Mouse (Mus musculus): ENCODE measurements around the gene Olfr982.
A peak's percentile ranks its signal among the peaks of the same experiment; 100 is the strongest.

Olfr982 gene

DNA sequence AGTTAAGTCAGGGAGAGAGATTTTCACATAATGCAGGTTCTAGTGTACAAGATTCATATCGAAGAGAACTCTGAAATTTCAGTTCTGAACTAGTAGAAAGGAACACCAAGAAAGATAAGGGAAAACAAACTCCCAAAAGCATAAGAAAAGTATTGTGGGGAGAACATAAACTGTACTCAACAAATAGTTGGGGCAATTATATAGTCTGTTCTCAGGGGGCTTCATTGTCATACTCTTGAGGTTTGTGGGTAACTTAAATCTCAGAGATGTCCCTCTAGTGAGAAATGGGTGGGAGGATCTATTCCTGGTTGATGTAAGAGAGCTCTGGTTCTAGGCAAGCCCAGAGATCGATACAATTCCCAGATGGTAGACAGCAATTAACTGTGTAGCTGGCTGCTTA, at the start of gene Olfr982:
TSS of gene Olfr982 (plus strand) at position 301 of the 400 bp plus-strand sequence.
- DNase-seq (ENCODE audit: low read depth, low spot score) = no peak

- DNase-seq (ENCODE audit: low read depth, low spot score) = no peak
Observed at GRCm38 (mm10) chr9:40050138-40050537, 23.5 kb upstream of the Olfr982 start.

- no peak for DNase-seq (ENCODE audit: low read depth, low spot score)
Observed at GRCm38 (mm10) chr9:40093495-40093894, 19.9 kb downstream of the Olfr982 start, which contains the start of gene Olfr983. TSS of gene Olfr983 (minus strand) at chr9:40093595.

DNA sequence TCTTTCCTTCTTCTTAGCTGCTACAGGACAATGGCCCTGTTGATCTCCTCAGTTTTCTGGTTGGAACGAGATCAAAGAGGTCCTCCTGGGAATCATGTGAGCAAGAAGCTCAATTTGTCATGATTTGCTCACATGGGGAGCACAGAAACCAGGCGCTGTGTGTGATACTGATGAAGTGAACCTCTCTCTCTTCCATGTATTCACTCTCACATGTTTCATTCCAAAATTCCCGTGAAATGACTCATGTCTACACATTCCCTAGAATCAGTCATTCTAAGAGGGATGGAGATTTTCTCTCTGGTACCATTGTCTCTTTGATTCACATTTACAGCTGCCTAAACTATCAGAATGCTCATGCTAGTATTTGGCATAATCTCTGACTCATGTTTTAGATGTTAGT, 21.1 kb downstream of the Olfr982 start:
- DNase-seq (ENCODE audit: low read depth, low spot score) = peak; percentile 87

DNA sequence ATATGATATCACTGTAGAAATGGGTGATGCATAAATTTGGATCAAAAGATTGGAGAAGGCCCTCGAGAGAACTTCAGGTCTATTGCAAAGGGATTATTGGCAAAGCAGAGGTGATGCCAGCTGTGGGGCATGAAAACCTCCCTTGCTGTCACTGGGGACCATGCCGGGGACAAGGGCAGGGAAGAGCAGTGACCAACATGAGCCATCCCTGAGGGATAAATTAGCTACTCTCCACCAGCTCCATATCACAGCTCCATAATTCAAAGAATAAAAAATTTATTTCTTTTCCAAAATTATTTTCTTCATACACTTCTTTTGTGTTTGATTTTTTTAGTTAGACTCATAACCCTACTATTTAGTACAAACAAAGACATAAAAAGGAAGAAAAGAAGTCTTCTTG, 40.5 kb downstream of the Olfr982 start, which contains the start of gene Olfr984:
TSS of gene Olfr984 (minus strand) at position 101 of the 400 bp plus-strand sequence.
- no peak for DNase-seq (ENCODE audit: low read depth, low spot score)

DNA sequence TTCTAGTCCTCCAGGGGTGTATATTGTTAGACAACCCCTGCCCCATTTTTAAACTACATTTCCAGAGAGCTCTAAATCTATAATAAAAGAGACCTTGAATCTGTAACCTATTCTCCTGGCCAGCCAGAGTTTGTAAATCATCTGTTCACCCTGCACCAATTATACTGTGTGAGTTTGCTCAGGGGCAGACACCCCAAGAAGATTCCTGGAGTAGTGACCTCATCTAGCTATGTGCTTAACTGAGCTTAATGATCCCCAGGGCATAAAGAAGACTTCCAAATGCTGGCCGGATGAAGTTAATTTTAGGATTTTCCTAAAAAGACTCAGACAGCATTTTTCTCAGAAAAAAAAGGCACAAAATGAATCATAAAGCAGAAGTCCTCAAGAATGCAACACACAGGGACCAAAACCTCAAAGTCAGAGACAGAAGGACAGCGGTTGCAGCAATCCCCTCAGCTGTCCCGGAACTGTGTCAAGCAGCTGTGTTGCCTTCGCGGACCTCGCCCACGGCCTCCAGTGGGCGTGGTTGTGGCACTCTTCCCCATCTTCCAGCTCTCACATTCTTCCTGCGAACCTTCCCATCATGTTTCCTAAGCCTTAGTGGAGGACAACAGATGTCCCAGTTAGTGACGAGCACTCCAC, 43.1 kb downstream of the Olfr982 start:
- DNase-seq (ENCODE audit: low read depth, low spot score) = peak; percentile 37

DNA sequence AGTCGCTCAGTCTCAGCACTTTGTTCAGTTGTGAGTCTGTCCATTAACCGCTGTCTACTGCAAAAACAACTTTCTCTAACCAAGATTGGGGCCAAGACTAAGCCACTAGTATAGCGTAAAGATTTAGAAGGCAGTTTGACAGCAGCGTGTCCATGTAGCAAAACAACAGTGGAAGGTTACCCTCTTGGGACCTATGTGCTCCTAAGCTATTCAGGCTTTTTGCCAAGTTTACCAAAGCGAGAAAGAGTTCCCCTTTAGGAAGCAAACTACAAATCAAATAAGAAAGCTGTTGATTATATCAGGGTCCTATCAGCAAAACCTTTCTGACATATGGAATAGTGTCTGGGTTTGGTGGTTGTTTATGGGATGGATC, 43.6 kb downstream of the Olfr982 start:
- DNase-seq (ENCODE audit: low read depth, low spot score) = peak; percentile 9
